Mouse (Mus musculus): ENCODE measurements around the gene Lat2.
A peak's percentile ranks its signal among the peaks of the same experiment; 100 is the strongest.

The Lat2 gene

DNA sequence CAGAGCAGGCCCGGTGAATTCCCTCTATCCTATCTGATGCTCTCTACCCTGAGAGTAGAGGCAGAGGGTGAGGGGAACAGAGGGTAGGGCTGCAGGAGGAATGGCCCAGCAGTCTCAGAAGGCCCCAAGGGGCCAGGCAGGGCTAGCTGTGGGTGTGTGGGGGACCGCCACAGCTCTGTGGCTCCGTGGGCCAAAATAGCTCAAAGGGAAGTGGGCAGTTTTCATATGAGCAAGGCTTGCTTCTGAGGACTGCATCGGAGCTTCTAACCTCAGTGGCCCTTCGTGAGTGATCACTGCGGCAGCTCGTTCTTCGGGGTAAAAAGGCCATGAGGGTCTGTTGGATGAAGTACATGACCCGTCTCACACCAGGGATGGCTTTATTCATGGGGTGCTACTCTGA is 1.1 kb downstream of the Lat2 start:
- no peak for DNase-seq (ENCODE audit: low spot score)

DNA sequence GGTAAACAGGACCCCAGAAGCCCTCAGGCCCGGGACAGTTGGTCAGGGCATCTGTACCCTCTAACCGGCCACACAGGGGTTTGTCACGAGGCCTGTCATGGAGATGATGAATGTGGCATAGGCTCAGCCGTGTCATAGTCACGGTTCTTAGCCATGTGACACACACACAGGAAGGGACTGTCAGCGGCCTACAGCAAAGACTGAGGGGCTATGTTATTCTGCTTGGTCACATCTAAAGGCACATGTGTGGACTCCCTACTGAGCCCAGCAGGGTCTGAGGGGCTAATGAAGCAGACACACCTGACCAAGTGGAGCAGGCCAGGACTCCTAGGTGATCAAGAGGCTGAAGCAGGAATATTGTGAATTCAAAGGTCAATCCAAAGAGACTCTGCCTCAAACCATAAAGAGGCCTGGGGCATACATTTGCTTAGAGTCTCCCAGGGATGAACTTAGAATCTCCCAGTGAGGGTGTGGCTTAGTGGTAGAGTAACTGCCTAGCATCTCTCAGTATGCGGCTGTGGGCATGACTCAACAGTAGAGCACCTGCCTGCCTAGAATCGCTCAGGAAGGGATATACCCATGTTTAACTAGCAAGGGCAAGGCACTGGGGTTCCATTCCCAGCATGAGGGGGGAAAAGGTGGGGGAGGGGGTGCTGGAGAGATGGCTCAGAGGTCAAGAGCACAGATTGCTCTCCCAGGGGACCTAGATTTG is 2.9 kb downstream of the Lat2 start:
- no peak for DNase-seq (ENCODE audit: low spot score)

DNA sequence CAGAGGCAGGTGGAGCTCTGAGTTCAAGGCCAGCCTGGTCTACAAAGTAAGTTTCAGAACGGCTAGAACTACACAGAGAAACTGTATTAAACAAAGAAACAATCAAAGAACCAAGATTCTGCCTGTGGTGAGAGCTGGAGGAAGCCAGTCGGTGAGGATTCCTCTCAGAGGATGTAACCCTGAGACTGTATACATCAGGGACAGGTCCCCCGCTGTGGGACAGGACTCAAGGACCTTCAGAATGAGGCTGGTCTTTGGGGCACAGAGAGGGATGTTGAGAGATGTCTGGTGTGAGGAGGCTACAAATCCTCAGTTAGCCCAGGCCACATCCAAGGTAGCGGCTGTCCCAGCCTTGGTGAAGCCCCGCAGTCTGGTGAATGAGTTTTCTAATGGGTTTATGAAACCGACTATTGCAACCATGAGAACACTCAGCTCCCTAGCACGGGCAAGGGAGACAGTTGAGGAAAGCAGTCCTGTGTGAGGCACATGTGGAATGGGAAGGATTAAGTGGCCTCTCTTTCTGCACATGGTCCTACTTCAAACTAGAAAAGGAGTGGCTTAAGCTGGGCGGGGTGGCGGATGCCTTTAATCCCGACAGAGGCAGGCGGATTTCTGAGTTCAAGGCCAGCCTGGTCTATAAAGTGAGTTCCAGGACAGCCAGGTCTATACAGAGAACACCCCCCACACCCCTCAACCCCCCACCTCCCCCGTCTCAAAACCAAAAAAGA is 4.7 kb downstream of the Lat2 start:
- no peak for DNase-seq (ENCODE audit: low spot score)

DNA sequence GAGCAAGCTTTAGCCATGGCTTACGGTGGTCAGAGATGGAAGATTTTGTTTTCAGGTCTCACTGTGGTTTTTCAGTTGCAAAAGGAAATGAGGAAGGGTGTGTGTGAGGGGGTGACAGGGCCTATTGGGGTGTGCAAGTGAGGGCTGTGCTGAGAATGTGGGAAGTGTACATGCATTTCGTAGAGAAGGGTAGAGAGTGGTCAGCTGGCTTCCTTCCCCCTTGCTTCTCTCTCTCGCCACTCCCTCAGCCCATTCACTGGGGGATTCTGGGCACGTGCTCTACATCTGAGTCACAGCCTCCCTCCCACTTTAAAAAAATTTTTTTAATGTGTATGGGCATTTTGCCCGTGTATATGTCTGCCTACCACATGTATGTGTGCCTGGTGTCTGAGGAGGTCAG is 7.7 kb downstream of the Lat2 start:
- DNase-seq (ENCODE audit: low spot score): no peak

DNA sequence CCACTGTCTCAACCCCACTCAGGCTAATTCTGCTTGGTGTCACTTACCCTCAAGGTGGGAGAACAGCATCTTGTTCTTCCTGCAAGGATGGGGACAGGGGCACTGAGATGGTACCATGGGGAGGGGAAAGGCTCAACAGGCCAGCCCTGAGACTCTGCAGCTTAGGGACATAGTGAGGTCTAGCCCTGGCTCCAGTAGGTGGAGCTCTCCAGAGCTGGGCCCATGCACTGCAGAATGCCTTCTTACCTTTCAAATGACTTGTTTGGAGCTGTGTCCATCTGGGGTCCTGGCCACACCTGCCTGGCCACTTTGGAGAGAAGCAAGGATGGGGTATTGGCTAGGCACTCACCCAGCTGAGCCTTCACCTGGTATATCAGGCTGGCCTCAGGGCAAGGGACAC is 8.5 kb downstream of the Lat2 start:
- DNase-seq (ENCODE audit: low spot score): no peak

DNA sequence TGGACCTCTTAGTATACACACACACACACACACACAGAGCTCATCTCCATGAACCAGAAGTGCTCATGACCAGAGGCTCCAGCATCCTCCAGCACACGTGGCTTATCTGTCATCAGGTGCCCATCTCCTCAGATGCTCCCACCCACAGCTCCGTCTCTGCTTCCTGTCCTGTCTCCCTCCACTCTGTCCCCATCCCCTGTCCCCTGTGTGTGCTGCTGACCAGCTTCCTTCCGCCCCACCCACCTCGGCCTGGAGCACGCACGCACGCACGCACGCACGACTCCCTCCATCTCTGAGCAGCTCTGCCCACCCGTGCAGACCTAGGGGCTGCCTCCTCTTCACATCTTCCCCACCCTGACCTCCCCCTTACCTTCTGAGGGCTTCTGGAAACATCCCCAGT is 10.4 kb downstream of the Lat2 start:
- DNase-seq (ENCODE audit: low spot score): no peak

DNA sequence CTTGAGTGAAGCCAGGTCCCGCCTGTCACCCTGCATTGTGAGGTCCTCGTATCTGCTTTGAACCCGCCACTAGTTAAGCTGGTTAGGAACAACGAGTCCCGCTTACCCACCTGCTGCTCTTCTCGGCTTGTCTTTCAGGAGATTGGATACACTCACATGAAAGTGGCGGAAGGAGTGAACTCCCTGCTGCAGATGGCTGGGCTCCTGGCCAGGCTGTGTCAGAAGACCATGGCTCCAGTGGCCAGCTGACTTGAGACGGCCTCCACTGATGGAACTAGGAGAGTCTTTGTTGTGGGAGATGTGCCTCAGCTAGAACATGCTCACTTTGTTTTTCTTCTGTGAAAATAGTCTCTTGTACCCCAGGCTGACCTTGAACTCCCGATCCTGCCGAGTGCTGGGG is 17.1 kb downstream of the Lat2 start:
- DNase-seq (ENCODE audit: low spot score): no peak

DNA sequence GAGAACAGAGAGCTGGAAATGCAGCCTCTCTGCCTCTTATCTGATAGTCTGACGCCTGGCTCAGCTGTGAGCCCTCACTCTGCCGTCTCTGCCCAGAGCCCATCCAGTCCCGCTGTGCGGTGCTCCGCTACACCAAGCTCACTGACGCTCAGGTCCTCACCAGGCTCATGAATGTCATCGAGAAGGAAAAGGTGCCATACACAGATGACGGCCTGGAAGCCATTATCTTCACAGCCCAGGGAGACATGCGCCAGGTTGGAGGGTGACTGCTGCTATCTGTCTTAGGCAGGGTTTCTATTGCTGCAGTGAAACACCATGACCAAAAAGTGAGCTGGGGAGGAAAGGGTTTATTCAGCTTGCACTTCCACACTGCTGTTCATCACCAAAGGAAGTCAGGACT is 21.7 kb downstream of the Lat2 start:
- DNase-seq (ENCODE audit: low spot score): no peak

DNA sequence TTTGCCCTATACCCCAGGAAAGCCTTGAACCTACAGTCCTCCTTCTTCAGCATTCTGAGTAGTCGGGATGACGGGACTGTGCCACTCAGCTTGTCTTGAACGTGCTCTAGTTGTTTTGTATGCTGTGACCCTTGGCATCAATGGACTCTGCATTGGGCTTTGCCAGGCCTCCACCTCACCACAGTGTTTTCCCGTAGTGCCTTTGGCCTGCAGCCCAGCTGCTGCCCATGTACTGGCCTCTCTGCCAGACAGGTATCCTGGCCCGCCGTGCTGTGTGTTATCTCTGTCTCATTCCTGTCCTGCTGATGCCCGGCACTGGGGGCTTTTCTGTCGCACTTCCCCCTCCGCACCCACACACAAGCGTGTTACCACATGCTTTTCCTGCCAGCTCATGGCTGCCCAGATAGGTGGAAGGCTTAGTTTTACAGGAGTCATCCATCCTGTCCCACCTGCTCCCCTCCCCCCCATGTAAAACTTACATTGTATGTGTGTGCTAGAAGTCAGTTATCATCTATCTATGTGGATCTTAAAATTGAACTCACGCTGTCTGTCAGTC is 22.7 kb downstream of the Lat2 start:
- no peak for DNase-seq (ENCODE audit: low spot score)

DNA sequence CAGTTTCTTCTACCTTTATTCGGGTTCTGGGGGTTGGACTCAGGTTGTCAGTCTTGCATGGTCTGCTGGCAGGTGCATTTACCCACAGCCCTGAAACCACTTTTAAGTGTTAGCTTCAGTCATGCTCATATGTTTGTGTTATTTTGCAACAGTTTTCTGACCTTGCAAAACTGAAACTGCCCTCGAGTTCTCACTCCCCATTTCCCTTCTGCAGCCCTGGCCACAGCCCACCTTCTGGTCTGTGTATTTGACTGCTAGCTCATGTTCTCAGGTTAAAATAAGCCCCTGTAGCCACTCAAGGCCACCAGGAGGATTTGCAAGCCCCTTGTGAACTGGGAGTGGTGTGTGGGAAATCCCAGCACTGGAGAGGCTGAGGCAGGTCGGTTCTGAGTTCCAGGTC is 24.9 kb downstream of the Lat2 start:
- no peak for DNase-seq (ENCODE audit: low spot score)

DNA sequence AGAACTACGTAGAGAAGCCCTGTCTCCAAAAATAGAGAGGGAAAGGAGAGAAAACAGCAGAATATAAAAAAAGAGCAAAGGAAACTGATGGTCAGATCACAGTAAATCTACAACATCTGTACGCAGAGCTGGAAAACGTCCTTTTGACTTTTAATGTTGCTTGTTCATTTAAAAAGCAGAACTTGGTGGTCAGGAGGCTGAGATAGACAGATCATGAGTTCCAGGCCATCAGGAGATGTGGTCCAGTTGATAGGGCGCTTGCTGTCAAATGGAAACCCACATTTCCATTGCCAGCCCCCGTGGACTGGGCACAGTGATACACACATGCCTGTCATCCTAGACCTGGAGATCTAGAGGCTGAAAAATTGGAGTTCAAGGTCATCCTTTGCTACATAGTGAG is 30.0 kb downstream of the Lat2 start:
- DNase-seq (ENCODE audit: low spot score): no peak

DNA sequence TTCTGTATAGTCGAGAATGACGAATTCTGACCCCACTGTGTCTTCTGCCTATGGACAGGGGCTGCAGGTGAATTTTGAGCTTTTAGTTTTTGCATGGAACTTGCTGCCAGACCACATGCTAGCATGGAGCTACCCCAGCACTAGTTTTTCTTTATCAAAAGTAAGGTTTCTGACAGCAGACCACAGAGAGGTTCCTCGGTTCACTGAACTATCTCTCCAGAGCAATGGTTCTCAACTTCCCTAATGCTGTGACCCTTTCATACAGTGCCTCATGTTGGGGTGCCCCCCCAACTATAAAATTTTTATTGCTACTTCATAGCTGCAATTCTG is 31.0 kb downstream of the Lat2 start:
- DNase-seq (ENCODE audit: low spot score): no peak

DNA sequence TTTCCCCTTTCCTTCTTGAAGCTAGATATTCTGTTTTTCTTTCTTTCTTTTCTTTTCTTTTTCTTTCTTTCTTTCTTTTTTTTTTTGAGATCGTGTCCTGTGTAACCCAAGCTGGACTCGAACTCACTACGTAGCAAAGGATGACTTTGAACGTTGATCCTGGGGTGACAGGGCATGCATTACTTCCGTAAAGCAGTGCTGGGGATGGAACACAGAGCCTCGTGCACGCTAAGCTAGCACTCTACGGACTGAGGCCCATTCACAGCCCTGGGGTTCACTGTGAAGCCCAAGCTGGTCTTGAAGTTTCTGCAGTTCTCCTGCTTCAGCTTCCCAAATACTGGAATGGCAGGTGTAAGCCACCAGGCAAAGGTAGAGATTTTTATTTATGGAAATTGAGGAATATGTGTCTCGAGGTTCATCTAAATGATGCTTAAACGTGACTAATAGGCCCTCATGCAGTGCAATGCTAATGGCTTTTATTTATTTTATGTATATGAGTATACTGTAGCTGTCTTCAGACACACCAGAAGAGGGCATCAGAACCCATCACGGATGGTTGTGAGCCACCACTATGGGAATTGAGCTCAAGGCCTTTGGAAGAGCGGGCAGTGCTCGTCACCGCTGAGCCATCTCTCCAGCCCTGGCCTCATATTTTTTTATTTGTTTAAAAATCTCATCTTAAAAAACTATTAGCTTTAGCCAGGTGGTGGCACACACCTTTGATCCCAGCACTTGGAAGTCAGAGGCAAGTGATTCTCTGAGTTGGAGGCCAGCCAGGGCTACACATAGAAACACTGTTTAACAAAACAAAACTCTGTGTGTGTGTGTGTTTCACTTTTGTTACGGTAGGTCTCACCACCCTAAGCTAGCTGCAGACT is 31.6 kb downstream of the Lat2 start:
- no peak for DNase-seq (ENCODE audit: low spot score)

DNA sequence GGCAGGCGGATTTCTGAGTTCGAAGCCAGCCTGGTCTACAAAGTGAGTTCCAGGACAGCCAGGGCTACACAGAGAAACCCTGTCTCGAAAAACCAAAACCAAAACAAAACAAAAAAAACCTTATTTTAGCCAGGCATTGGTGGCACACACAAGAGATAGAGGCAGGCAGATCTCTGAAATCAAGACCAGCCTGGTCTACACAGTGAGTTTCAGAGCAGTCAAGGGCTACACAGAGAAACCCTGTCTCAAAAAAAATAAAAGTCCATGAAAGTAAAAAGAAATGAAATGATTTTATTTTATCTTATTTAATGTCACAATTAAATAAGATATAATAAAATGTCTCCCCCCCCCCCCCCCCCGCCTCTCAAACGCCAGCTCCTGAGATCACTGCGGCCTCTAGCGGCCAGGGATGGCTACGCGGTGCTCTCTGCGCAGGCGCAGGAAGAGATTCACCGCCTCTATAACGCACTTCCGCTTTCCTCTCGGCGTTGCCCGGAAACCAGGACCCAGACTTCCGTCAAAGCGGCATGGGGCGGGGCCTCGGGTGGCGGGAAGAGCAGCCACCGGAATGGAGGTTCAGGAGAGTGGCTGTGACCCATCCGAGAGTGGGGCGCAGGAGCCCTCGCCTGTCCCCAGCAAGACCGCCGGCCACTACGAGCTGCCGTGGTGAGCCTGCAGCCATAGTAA is 32.5 kb downstream of the Lat2 start:
- DNase-seq (ENCODE audit: low spot score): peak; percentile 99

DNA sequence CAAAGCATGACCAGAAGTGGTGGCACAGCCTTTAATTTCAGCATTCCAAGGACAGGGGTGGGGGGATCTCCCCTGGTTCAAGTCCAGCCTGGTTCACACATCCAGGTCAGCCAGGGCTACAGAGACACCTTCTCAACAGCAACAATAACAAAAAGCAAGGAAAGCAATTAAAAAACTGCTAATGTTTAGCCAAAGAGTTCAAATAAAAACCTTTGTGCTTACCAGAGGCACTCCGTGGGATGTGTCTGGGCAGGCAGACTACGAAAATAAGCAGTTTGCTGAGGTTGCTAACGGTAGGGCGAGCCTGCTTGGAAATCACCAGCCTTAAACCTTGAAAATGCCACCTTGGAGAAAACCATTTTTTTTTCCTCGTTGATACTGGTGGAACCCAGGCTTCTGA is 33.7 kb downstream of the Lat2 start, which contains the start of gene Rfc2:
TSS of gene Rfc2 (plus strand) at position 221 of the 400 bp plus-strand sequence.
- DNase-seq (ENCODE audit: low spot score): no peak

DNA sequence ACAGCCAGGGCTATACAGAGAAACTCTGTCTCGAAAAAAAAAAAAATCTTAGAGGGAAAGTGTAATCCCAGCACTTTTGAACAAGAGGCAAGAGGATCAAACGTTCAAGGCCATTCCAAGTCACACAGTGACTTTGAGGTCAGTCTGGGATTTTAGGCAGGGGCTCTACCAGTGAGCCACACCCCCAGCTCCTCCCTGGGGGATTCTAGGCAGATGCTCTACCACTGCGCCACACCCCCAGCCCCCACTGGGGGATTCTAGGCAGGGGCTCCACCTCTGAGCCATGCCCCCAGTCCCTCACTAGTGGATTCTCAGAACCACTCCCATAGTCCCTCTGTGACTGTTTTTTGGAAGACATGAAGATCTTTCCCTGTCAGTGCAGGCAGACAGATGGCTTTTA is 35.7 kb downstream of the Lat2 start:
- no peak for DNase-seq (ENCODE audit: low spot score)

DNA sequence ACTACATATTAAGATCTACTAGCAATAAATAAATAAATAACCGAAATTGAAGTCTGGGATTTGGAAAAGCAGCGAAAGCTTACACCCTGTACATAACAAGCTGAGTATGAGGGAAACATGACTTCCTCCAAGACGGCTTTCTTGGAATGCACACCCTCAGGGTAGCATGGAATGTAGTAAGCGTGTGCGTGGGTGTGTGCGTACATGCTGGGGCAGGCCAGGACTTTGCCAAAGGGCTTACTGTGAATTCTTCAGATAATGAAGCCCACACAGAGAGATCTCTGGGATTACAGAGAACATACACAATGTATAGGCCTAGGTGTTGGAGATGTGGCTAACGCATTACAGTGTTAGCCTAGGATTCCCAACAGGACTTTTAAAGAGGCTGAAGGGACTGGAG is 37.3 kb downstream of the Lat2 start:
- no peak for DNase-seq (ENCODE audit: low spot score)

DNA sequence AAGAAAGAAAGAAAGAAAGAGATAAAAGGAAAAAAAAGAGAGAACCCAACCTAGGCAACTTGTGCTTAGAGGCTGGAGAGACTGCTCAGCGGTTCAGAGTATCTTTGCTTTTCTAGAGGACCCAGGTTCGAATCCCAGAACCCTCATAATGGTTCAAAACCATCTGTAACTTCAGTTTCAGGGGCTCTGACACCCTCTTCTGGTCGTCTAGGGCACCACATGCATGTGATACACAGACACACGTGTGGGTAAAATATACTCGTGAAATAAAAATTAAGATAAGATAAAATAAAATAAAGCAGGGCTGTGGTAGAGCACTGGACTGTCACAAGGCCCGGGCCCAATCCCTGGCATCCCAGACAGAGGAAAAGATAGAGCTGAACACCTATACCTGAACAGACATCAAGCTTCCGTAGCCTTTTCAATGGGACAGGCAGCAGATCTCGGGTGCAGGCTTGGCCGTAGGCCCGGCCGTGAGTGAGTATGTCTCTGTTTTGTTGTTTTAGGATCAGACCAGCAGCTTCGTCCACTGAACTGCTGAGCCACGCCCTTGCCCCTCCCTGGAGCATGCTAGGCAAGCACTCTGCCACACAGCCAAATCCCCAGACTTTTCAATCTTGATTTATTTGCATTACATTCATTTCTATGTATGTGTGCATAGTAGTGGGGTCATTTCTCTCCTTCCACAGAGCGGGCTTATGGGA is 38.2 kb downstream of the Lat2 start:
- no peak for DNase-seq (ENCODE audit: low spot score)

DNA sequence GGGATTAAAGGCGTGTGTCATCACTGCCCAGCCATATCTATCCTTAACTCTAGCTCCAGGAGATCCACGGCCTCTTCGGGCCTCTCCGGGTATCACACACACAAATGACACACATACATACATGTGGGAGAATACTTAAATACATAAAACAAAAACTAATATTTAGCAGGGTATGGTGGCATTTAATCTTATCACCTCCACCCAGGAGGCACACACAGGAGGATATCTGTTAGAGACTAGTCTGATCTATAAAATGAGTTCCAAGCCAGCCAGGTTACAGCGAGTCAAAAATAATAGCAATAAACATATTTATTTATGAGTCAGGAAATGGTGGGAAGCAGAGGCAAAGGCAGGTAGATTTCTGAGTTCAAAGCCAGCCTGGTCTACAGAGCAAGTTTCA is 39.0 kb downstream of the Lat2 start:
- DNase-seq (ENCODE audit: low spot score): no peak

DNA sequence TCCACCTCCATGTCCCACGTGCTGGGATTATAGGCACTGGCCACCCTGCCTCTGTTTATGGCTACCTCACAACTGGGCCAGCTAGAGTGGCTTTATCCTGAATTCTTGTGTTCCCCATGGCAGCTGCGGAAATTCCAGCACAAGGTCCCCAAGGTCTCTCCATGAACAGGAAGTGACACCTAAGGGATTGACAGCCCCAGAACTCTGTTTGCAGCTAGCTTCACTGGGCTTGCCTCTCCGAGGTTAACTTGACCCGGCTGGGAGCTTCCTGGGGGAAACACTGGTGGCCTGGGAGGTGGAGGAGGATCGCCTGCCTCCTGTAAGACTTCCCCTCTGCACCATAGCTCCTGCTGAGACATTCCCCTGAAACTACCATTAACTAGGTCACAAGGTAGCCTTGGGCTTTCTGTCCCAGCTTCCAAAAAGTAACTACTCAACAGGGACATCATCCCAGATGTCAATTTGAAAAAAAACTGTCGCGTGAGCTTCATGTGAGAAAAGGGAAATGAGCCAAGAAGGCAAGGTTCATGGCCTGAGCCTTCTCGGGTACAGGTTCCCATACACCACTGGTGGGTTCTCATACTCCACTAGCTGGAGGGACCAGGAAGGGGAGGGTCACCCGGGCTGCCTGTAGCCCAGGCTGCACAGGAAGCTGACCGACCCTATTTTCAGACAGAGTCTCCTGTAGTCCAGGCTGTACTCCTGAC is 42.2 kb downstream of the Lat2 start:
- no peak for DNase-seq (ENCODE audit: low spot score)
